Mouse (Mus musculus) liver, postnatal 0 days (tissue): ENCODE measurements around the gene Nek6. TPM values are rescaled to one million over a fixed set of nuclear protein-coding genes. Genes with fewer than 3 reads are reported as not detected.

Experiments
- ATAC-seq: fragments of 200-750 bp; cut with Nextera tagmentation; 2 replicates; pipeline ENCODE4 v1.8.0; 2017; ENCODE audit warnings: mild to moderate bottlenecking, moderate library complexity
- DNase-seq: peaks from one replicate; pipeline ENCODE4 v3.0.0-alpha.2; 2016
- H3K27ac ChIP-seq: fragments of 300-500 bp; sonication (generic); 2 replicates; pipeline ENCODE4 v1.5.1; 2014; ENCODE audit warnings: antibody characterized with exemption, moderate library complexity, mild to moderate bottlenecking, low read depth
- H3K27me3 ChIP-seq: fragments of 300-500 bp; sonication (generic); 2 replicates; pipeline ENCODE4 v1.6.1; 2014; ENCODE audit warnings: low read length, control low read depth, mixed read lengths; ENCODE audit not compliant: insufficient read depth
- H3K36me3 ChIP-seq: fragments of 300-500 bp; sonication (generic); replicated peaks from 2 replicates; pipeline ENCODE4 v1.6.1; 2014; ENCODE audit warnings: mild to moderate bottlenecking, control low read depth, low read length, moderate library complexity, mixed read lengths; ENCODE audit not compliant: insufficient read depth
- H3K4me1 ChIP-seq: fragments of 300-500 bp; sonication (generic); 2 replicates; pipeline ENCODE4 v1.6.1; 2014; ENCODE audit warnings: antibody characterized with exemption, mild to moderate bottlenecking, control low read depth; ENCODE audit not compliant: insufficient read depth
- H3K4me2 ChIP-seq: fragments of 300-500 bp; sonication (generic); 2 replicates; pipeline ENCODE4 v1.6.1; 2014; ENCODE audit warnings: low read depth, mild to moderate bottlenecking, low read length, moderate library complexity, mixed read lengths
- H3K4me3 ChIP-seq: fragments of 300-500 bp; sonication (generic); 2 replicates; pipeline ENCODE4 v1.5.1; 2014; ENCODE audit warnings: low read depth, low read length
- H3K9ac ChIP-seq: fragments of 300-500 bp; sonication (generic); replicated peaks from 2 replicates; pipeline ENCODE4 v1.6.1; 2014; ENCODE audit warnings: mild to moderate bottlenecking, moderate library complexity
- H3K9me3 ChIP-seq: fragments of 300-500 bp; sonication (generic); 2 replicates; pipeline ENCODE4 v1.6.1; 2016; ENCODE audit warnings: mild to moderate bottlenecking, control low read depth, low read length, mixed read lengths
- CTCF ChIP-seq: sonication (generic); IDR thresholded peaks from 2 replicates; pipeline ENCODE4 v1.5.1; 2016; ENCODE audit warnings: antibody characterized with exemption, low read depth
- EP300 ChIP-seq: IDR thresholded peaks from 2 replicates; pipeline ENCODE4 v1.6.1; 2016; ENCODE audit warnings: antibody characterized with exemption, low read depth, mild to moderate bottlenecking
- WGBS: fragments of 180-500 bp; shearing (Covaris S2); extraction: QIAGEN DNeasy Blood & Tissue Kit; methylation state at CpG from one replicate; pipeline ENCODE4 v1.1.7; 2014; ENCODE audit not compliant: insufficient replicate concordance; 5-methylcytosine and 5-hydroxymethylcytosine counted together
- polyA plus RNA-seq: library from polyadenylated mRNA; unstranded; fragments of >200 nt; fragmentation: Nextera tagmentation; extraction: Ambion mirVana; gene quantifications from 2 replicates; pipeline ENCODE4 v1.2.1, GENCODE M21; 2015

Gene Nek6
- polyA plus RNA-seq, 1 experiment from 2014 or later = 39.7 TPM

DNA sequence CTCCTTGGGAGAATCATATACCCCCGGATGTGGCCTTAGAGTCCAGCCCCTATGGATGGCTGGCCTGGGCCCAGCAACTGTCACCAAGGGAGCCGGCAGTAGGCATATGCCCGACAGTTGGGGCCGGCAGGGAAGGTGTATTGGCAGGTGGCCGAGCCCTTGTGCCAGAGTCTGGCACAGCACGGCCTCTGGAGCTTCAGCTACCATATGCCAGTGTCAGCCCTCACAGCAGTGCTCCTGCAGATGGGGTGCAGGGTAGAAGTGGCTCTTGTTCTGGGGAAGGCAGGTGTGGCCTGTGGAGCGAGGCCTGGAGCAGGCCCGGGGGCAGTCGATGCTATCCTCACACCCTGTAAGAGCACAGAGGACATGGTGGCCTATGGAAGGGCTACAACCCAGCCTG is 28.2 kb downstream of the Nek6 start:
- DNase-seq = no peak
- Histone ChIP-seq H3K9ac (peak overlapping the region; percentile 38; the same call in 1 of the 2 replicates), H3K36me3 (no peaks in the 10 kb centered on the region), H3K27me3 (no peaks in the 10 kb centered on the region), H3K4me1 (peaks cover 68% of the 10 kb centered on the region), H3K27ac (no peak overlapping the region), H3K9me3 (no peaks in the 10 kb centered on the region), H3K4me2 (no peak overlapping the region), H3K4me3 (no peak overlapping the region)
- ATAC-seq = no peak
- WGBS = 87% methylated on average over 9 of the region's 9 CpGs
- TF ChIP-seq CTCF = no peak
- TF ChIP-seq EP300 = no peak

DNA sequence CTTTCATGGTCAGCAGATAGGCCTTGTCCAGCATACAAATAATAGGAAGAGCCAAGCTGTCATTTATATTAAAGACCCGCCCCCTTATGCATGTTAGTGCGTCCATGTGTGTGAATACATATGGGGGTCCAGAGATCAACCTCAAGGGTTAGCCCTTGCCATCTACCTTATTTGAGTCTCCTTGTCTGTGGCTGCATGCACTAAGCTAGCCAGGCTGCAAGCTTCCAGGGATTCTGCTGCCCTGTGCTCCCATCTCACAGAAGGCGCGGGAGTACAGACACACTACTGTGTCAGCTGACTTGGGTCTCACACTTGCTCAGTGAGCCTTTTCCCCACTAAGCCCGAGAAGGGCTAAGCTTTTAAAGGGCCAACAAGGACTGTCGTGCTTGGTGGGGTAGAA is 29.2 kb downstream of the Nek6 start:
- ATAC-seq (no peak), DNase-seq (no peak)
- Histone ChIP-seq H3K4me2 (no peak overlapping the region), H3K27me3 (no peaks in the 10 kb centered on the region), H3K4me3 (no peak overlapping the region), H3K27ac (no peak overlapping the region), H3K9ac (no peak overlapping the region), H3K9me3 (no peaks in the 10 kb centered on the region), H3K36me3 (no peaks in the 10 kb centered on the region), H3K4me1 (peaks cover 67% of the 10 kb centered on the region)
- TF ChIP-seq EP300 (no peak), CTCF (no peak)
- 76% methylated on average over 6 of the region's 6 CpGs for WGBS

DNA sequence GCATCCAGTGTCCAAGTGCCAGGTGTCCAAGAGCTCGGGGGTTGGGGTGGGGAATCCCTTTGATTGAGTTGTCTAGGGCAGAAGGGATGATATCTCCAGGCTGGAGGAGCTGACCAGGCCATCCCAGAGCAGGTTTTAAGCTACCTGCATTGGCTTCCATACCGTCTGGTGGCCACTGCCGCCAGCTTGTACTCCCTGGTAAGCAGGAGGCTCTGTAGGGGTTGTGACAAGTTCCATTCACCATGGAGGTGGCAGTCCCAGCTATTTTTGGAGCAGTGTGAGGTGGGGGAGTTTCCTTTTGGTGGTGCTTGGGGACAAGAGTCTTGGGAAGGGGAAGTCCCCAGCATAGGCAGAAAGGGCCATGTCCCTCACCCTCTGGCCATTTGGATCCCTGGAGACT is 29.7 kb downstream of the Nek6 start:
- no peak for ATAC-seq

DNA sequence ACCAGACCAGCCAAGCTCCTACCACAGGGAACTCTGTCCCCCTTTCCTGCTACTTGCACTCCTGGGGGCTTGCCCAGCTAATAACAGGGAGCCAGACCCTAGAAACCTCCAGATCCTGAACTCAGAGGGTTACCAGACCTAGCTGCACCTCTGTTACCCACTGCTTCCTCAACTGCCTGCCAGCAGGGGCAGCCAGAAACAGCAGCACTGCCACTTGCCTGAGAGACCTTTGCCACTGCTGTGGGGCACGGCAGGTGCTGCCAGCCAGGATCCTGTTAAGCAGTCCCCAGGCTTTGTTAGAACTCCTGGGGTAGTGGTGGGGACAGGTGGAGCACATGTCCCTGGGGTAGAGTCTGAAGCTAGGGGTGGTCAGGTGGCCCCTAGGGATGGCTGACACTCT is 30.1 kb downstream of the Nek6 start:
- Histone ChIP-seq H3K4me1 (peaks cover 65% of the 10 kb centered on the region), H3K4me2 (no peak overlapping the region), H3K27ac (no peak overlapping the region), H3K36me3 (no peaks in the 10 kb centered on the region), H3K9ac (no peak overlapping the region), H3K9me3 (no peaks in the 10 kb centered on the region), H3K4me3 (no peak overlapping the region), H3K27me3 (no peaks in the 10 kb centered on the region)
- DNase-seq = no peak
- no peak for TF ChIP-seq EP300
- TF ChIP-seq CTCF = no peak
- WGBS = 78% methylated on average over 1 of the region's 1 CpGs
- ATAC-seq = no peak

More for the DNA sequence above, 29.7 kb downstream of the Nek6 start:
- H3K27ac ChIP-seq = no peak overlapping the region
- H3K9me3 ChIP-seq = no peaks in the 10 kb centered on the region
- 70% methylated on average over 3 of the region's 3 CpGs for WGBS
- no peak overlapping the region for H3K4me3 ChIP-seq
- no peak overlapping the region for H3K9ac ChIP-seq
- peaks cover 67% of the 10 kb centered on the region for H3K4me1 ChIP-seq
- no peak for DNase-seq
- H3K36me3 ChIP-seq = no peaks in the 10 kb centered on the region
- H3K27me3 ChIP-seq = no peaks in the 10 kb centered on the region
- no peak for TF ChIP-seq EP300
- no peak for TF ChIP-seq CTCF
- H3K4me2 ChIP-seq = no peak overlapping the region

DNA sequence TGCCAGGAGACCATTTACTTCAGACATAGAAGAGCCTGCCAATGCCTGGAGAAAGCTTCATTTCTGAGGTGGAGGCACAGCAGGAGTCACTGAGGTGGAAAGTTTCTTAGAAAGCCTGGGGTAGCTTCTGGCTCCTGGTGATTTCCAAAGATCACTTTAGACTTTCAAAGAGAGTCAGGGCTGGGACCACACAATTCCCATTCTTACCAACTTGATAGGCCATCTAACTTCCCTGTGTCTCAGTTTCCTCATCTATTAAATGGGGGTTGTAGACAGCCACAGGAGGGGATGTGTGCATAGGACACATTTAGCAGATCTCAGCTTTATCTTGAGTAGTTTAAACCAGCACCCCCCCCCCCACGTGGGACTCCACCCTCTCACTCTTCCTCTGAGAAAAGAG is 30.9 kb downstream of the Nek6 start:
- Histone ChIP-seq H3K4me2 (no peak overlapping the region), H3K36me3 (no peaks in the 10 kb centered on the region), H3K27me3 (no peaks in the 10 kb centered on the region), H3K4me3 (no peak overlapping the region), H3K9ac (no peak overlapping the region), H3K27ac (no peak overlapping the region), H3K9me3 (no peaks in the 10 kb centered on the region), H3K4me1 (peaks cover 57% of the 10 kb centered on the region)
- ATAC-seq = no peak
- TF ChIP-seq EP300 = no peak
- no peak for TF ChIP-seq CTCF
- WGBS = 24% methylated on average over 1 of the region's 1 CpGs
- no peak for DNase-seq

DNA sequence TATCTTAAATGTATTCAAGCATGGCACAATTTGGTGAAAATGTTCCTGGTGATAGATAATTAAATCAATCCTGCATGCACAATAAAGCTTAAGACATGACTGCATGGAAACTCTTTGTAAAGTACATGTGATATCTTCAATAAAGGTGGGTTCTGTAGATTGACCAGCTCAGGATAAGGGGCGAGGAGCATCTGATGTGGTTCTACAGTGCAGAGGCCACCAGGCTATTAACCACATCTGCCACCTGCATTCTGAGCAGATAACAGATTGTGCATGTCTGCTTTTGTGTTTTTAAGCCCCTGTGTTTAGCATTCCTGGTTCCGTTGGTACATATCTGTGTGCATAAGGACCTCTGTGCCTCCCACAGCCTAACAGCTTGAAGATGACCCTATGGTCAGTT is 31.7 kb downstream of the Nek6 start:
- 68% methylated on average over 2 of the region's 2 CpGs for WGBS
- no peak overlapping the region for H3K4me2 ChIP-seq
- no peaks in the 10 kb centered on the region for H3K9me3 ChIP-seq
- no peak overlapping the region for H3K27ac ChIP-seq
- H3K4me1 ChIP-seq = peaks cover 50% of the 10 kb centered on the region
- DNase-seq (no peak), ATAC-seq (no peak)
- no peak overlapping the region for H3K4me3 ChIP-seq
- H3K9ac ChIP-seq = no peak overlapping the region
- TF ChIP-seq CTCF (no peak), EP300 (no peak)
- H3K36me3 ChIP-seq = no peaks in the 10 kb centered on the region
- no peaks in the 10 kb centered on the region for H3K27me3 ChIP-seq

DNA sequence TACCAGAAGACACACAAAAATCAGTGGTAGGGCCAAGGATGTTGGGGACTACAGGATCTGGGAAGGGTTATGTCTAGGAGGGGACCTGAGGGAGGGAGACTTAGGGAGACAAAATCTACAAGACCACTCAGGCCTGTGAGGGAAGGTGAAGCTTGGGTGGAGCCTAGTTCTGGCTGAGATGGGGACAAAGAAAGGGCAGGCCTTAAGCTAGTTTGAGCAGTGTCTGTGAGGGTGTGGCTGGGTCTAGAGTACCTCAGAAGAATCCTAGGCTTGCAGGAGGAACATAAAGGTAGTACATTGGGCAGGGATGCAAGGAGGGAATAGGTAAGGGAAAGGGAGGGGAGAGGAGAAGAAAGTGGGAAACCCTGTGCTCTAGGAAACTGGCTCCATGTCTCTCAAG is 32.9 kb downstream of the Nek6 start:
- H3K36me3 ChIP-seq = no peaks in the 10 kb centered on the region
- H3K27ac ChIP-seq = no peak overlapping the region
- TF ChIP-seq EP300 = no peak
- TF ChIP-seq CTCF = no peak
- no peak overlapping the region for H3K4me3 ChIP-seq
- DNase-seq (no peak), ATAC-seq (no peak)
- no peaks in the 10 kb centered on the region for H3K9me3 ChIP-seq
- H3K4me2 ChIP-seq = no peak overlapping the region
- H3K4me1 ChIP-seq = peaks cover 48% of the 10 kb centered on the region
- H3K9ac ChIP-seq = no peak overlapping the region
- no peaks in the 10 kb centered on the region for H3K27me3 ChIP-seq
